Mouse (Mus musculus) spleen, adult 2 months (tissue): Measurements from ENCODE around the gene Gm10644.
A peak's percentile ranks its signal among the peaks of the same experiment; 100 is the strongest.

Source experiments
- CTCF ChIP-seq: fragments of 200-500 bp; IDR thresholded peaks from 2 replicates; pipeline ENCODE4 v1.5.1; 2011; ENCODE audit warnings: mild to moderate bottlenecking, inconsistent platforms; ENCODE audit not compliant: insufficient read depth, insufficient read length, insufficient replicate concordance; ENCODE audit errors: extremely low read depth
- POLR2A ChIP-seq: fragments of 200-500 bp; IDR thresholded peaks from 2 replicates; pipeline ENCODE4 v1.6.1; 2011; ENCODE audit warnings: low read depth, low read length, inconsistent platforms

- peak; percentile 48; the same call in 1 of the 2 replicates for TF ChIP-seq CTCF
- TF ChIP-seq POLR2A, result no peak
Measured at GRCm38 (mm10) chr8:83976101-83976630, 21.2 kb upstream of the Gm10644 start.
